Mouse (Mus musculus): ENCODE measurements around the gene Iba57.

Gene Iba57

GRCm38 (mm10) chr11:59174189-59174838 is 10.8 kb upstream of the Iba57 start:
- no peak for DNase-seq (ENCODE audit: low read depth, low spot score)

GRCm38 (mm10) chr11:59170549-59170948 is 7.0 kb upstream of the Iba57 start:
- DNase-seq (ENCODE audit: low read depth, low spot score): no peak

GRCm38 (mm10) chr11:59169807-59170206 is 6.3 kb upstream of the Iba57 start:
- no peak for DNase-seq (ENCODE audit: low read depth, low spot score)

DNA sequence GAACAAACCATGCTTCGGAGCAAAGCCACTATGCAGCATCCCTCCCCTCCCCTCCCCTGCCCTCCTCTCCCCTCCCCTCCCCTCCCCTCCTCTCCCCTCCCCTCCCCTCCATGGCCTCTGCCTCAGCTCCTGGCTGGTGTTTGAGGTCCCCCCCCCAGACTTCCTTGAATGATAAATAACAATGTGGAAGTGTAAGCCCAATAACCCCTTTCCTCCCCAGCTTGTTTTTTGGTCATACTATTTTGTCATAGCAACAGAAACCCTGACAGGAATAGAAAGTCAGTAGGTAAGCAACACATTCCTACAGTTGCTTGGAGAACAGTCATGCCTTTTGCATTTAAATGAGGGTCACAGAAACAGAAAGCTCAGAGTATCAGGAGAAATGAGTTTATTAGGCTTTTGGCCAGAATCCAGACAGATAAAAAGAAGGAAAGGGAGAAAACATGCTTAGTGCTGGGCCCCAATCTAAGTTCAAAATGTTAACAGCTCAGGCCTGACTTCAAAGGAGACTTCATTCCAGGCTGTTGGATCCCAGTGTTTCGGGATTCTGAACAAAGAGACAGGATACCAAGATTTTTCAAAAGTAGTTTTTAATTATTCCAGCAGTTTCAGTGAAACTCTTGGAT is 2.2 kb upstream of the Iba57 start:
- no peak for DNase-seq (ENCODE audit: low read depth, low spot score)

- no peak for DNase-seq (ENCODE audit: low read depth, low spot score)
Measured at GRCm38 (mm10) chr11:59164384-59164783, 845 bp upstream of the Iba57 start.

GRCm38 (mm10) chr11:59162443-59163254 is 890 bp downstream of the Iba57 start:
- DNase-seq (ENCODE audit: low read depth, low spot score): no peak

DNA sequence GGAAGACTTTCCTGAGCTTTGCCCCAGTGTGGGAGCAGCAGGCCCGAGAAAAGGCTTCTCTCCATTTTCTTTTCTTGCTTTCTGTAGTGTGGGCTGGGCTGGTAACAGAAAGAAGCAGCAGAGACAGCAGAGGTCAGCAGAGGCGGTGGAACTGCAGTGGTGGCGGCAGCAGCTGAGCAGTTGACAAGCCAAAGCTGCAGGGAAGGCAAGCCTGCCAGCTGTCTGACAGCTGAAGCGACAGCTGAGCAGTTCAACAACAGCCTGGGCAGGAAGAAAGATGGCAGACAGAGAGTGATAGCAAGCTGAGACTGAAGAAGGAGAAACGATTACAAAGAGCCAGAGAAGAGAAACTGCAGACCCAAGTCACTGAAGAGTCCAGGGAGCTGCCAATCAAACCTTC is 2.1 kb downstream of the Iba57 start:
- DNase-seq (ENCODE audit: low read depth, low spot score): no peak

- no peak for DNase-seq (ENCODE audit: low read depth, low spot score)
Measured at GRCm38 (mm10) chr11:59159558-59159957, 4.0 kb downstream of the Iba57 start.

GRCm38 (mm10) chr11:59159099-59159498 is 4.4 kb downstream of the Iba57 start:
- DNase-seq (ENCODE audit: low read depth, low spot score): no peak

DNA sequence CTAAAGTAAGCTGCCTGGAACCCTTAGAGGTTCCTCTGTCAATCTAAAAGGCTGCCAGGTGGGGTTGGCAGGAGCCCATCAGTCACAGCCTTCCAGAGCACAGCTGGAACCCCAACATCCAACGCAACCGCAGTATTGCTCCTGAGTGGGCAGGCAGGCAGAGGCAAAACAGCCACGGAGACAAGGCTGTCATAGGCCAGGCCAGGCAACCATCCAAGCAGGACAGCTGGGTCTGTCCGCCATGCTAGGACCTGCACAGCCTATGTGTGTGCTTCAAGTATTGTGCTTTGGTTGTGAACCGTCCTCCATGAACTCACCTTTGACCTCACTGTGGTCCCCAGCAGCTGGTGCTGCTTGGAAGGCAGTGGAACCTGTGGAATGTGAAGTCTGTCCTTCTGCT is 7.6 kb downstream of the Iba57 start:
- no peak for DNase-seq (ENCODE audit: low read depth, low spot score)

- DNase-seq (ENCODE audit: low read depth, low spot score): no peak
Measured at GRCm38 (mm10) chr11:59154220-59154619, 9.3 kb downstream of the Iba57 start.

- DNase-seq (ENCODE audit: low read depth, low spot score): no peak
Measured at GRCm38 (mm10) chr11:59151729-59152128, 11.8 kb downstream of the Iba57 start.

DNA sequence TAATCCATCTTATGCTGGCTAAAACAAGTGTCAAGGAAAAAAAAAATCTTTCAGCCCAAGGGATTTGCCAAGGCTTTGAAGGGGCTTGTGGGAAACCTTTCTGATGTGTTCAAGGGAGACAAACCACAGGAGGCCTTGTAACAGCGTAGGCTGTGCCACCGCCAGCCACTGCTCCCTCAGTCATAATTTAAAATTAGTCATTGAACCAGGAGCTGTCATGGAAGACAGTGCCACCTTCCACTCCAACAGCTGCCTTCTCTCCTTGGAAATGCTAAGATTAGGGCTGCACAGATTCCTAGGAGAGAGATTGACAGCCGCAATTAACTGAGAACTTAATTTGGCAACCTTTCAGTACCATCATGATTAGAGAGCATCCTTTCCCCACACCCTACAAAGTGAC is 14.2 kb downstream of the Iba57 start:
- no peak for DNase-seq (ENCODE audit: low read depth, low spot score)

GRCm38 (mm10) chr11:59142962-59143361 is 20.6 kb downstream of the Iba57 start:
- no peak for DNase-seq (ENCODE audit: low read depth, low spot score)

GRCm38 (mm10) chr11:59141772-59142370 is 21.7 kb downstream of the Iba57 start:
- no peak for DNase-seq (ENCODE audit: low read depth, low spot score)

DNA sequence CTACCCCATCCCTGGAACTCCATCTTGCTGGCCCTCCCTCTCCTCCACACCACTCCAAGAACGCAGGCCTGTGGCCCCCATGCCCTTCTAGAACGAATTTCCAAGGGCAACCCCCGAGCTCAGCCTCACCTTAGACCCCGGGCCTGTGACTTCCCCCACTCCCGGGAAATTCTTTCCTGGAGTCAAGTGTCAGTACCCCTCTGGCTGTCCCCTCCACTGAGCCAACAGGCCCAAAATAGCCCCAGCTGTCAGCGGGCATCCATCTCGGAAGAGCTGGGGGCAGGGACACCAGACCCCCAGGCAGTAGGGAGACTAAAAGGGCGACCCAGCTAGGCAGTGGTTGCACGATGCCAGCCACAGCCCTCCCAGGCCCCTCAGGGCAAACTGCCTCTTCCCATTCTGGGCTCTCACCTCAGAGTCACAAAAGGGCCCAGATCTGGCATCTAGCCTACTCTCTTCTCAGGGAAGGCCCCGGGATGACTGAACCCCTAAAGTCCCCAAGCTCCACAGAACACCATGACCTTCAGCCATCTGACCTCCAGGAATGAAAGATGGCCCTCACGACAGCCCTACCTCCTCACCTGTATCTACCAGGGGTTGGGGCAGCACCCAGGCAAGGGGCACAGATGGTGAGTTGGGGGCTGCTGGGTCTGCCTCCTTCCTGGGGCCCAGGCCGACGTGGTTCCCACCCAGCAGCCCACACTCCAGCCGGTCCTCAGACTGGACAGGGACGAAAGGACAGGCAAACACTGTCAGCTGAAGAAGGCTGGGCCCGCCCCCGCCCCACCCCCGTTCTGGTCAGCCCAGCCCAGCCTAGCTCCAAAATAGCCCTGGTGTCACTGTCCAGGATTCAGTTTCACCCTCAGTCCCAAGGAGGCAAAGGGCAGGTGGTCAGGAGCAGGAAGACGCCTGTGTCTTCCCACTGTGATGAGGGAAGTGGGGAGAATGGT is 24.7 kb downstream of the Iba57 start:
- no peak for DNase-seq (ENCODE audit: low read depth, low spot score)

- no peak for DNase-seq (ENCODE audit: low read depth, low spot score)
Measured at GRCm38 (mm10) chr11:59136994-59137706, 26.4 kb downstream of the Iba57 start.

- DNase-seq (ENCODE audit: low read depth, low spot score): no peak
Measured at GRCm38 (mm10) chr11:59135904-59136452, 27.6 kb downstream of the Iba57 start, which contains the start of gene Obscn. Gene Obscn, minus strand, starts transcription at chr11:59136402.

- no peak for DNase-seq (ENCODE audit: low read depth, low spot score)
Measured at GRCm38 (mm10) chr11:59135051-59135820, 28.3 kb downstream of the Iba57 start.
